ENCODE assay signal across 1 mouse cellular context in the genomic region with DNA sequence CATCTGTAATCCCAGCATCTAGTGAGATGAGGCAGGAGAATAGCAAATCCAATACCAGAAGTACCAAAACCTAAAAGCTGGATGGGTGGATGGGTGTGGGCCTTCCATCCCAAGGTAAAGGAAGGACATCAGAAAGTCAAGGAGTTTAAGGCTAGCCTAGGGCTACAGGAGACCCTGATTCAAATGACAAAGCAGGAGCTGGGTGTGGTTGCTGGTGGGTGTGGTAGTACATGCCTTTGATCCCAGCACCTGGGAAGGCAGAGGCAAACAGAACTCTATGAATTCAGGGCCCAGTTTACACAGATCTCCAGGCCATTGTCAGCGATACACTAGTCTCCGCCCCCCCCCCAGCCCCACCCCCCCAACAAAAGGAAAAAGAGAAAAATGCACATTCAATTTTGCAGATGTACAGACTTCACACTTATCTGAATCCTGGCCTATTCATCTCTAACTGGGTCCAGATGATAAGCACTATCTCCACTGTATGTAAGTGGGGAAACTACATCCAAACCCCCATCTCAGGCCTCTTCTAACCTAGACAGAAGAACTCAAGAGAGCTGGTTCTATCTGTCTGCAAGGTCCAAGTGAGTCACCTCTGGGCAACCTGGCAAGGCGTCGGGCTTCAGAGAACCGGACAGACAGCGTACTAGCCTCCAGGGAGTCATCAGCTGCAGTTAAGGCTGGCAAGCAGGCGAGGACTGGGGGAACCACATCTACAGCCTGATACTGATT.
TF ChIP-seq lines count a peak whose summit lies in the region.

No protein-coding gene starts in this region.

TF ChIP-seq in MEL, 35 proteins besides CTCF, POLR2A, EP300 and RAD21:
- peak; percentile 74 for TF ChIP-seq ETS1 (IDR thresholded peaks at IDR 0.05; ENCODE audit: low read depth, low read length)
- peak; percentile 43; the same call in 1 of the 2 replicates for TF ChIP-seq MAFK (IDR thresholded peaks at IDR 0.05; ENCODE audit: borderline replicate concordance, low read depth, low read length)
- TF ChIP-seq BHLHE40 (IDR thresholded peaks at IDR 0.05; ENCODE audit: borderline replicate concordance, low read depth, low read length) = 0 out of 2 replicates have a peak, but pooled peaks have one; percentile 39
- no peak for TF ChIP-seq ZC3H11A (IDR thresholded peaks at IDR 0.05; ENCODE audit: low read depth, low read length)
- TF ChIP-seq SIN3A (IDR thresholded peaks at IDR 0.05; ENCODE audit: low read length) = peak; percentile 59; the same call in 1 of the 2 replicates
- TF ChIP-seq CHD2 (IDR thresholded peaks at IDR 0.05; ENCODE audit: low read length) = no peak
- TF ChIP-seq CHD1 (IDR thresholded peaks at IDR 0.05; ENCODE audit: low read depth, low read length) = no peak
- TF ChIP-seq RCOR1 (IDR thresholded peaks at IDR 0.05; ENCODE audit: low read depth, low read length) = peak; percentile 66; the same call in 1 of the 2 replicates
- TF ChIP-seq TCF12 (IDR thresholded peaks at IDR 0.05; ENCODE audit: low read depth, low read length) = peak; percentile 94
- TF ChIP-seq GATA1 (IDR thresholded peaks at IDR 0.05; ENCODE audit: low read depth, low read length) = peak; percentile 89
TF ChIP-seq in MEL: peak in this region for 7.
